Mouse (Mus musculus) left cerebral cortex, adult 8-10 months (tissue): Measurements from ENCODE around the gene Lao1. TPM values are rescaled to one million over a fixed set of nuclear protein-coding genes. Genes with fewer than 3 reads are reported as not detected.

Source experiments
- DNase-seq, 2 experiments: peaks; one replicate each; pipeline ENCODE4 v3.0.0; 2022; ENCODE audit warnings: low spot score in 2 of 2
- total RNA-seq, 4 experiments: library from RNA; stranded (reverse); gene quantifications; 2 replicates each; pipeline ENCODE4 v1.2.4; 2022

Gene Lao1
- total RNA-seq, 4 experiments from 2014 or later: 0.37 to 0.42 TPM; not detected in 2

DNA sequence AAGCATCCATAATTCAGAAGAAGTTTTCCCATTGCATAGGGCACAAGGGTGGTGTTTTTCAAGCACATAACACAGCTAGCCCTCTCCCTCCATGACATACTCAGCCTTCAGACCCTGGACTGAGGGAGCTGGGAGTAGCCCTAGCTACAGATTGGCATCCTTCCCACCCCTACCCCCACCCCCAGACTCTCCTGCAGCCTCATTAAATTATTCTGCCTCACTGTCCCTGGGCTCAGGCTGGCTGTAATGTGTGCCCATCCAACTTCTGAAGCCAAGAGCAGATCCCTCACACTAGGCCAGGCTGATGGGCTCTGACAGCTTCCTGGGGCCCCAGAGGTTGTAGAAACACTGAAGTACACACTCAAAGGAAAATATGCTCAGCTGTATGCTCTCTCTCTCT lies 53.6 kb downstream of the Lao1 start:
- no peak for DNase-seq

DNA sequence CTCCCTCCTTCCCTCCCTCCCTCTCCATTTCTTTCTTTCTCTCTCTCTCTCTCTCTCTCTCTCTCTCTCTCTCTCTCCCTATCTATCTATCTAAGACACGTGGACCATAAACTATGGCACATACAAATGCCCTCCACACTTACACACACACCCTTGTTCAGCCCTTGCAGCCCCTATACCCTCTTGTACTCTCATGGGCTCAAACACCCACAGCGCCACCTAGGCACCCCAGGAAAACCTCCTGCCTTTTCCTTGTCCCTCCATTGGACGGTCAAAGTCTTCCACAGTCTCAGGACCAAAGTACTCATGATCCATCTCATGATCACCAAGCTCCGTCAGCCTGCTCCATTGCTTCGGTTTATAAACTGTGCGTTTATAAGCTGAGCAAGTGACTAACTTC lies 54.2 kb downstream of the Lao1 start:
- no peak for DNase-seq

DNA sequence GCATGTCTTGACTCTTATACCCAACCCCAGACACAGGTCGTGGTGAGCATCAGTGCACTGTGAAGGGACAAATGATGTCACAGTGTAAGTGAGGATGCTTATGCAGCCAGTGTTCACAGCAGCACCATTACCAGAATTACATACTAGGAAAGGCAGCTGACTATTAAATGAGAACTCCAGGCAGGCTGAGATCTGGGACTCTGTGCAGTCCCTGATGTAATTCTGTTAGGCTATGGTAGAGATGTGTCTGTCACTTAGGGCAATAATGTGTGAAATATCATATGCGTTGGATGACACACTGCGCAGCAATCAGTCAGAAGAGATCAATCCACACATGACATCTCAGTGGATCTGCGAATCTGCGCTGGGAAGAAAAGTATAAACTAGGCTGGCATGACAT lies 55.7 kb downstream of the Lao1 start:
- DNase-seq: no peak

Other genes starting within 250 kb of the Lao1 start
- gene Olfr1340, start 241.4 kb upstream of the Lao1 start, total RNA-seq: not detected
- not detected for gene Olfr1339, start 229.4 kb upstream of the Lao1 start, total RNA-seq
- gene Olfr1338, start 202.8 kb upstream of the Lao1 start, total RNA-seq: not detected
- gene Olfr1337, start 179.0 kb upstream of the Lao1 start, total RNA-seq: not detected
- not detected for gene Olfr1335, start 151.6 kb upstream of the Lao1 start, total RNA-seq
- not detected for gene Olfr1333, start 125.3 kb upstream of the Lao1 start, total RNA-seq
- not detected for gene Olfr1331, start 96.9 kb upstream of the Lao1 start, total RNA-seq
- gene Olfr1330, start 73.0 kb upstream of the Lao1 start, total RNA-seq: not detected
- gene Olfr1329, start 44.1 kb upstream of the Lao1 start, total RNA-seq: not detected
- gene Olfr1328, start 23.0 kb upstream of the Lao1 start, total RNA-seq: not detected
- gene Slc2a1, start 147.1 kb downstream of the Lao1 start, total RNA-seq: 100 to 1,000 TPM in 1 of 4 experiments, 10 to 100 TPM in 3; 83.3 to 103 (median 92.3) TPM
- 1 to 10 TPM; 6.6 to 7.9 (median 7.3) TPM for gene Zfp691, start 212.6 kb downstream of the Lao1 start, total RNA-seq
- gene Ermap, start 228.4 kb downstream of the Lao1 start, total RNA-seq: under 1 TPM; 0.53 to 0.98 (median 0.78) TPM
- gene Svbp, start 233.7 kb downstream of the Lao1 start, total RNA-seq: 10 to 100 TPM; 15.2 to 18.2 (median 16.4) TPM